Mouse (Mus musculus) urinary bladder, postnatal 25 days (tissue): ENCODE results near the gene Shank3.

Source experiments
- DNase-seq: peaks from one replicate; pipeline ENCODE4 v3.0.0; 2022; ENCODE audit warnings: low spot score

Shank3 gene

GRCm38 (mm10) chr15:89477806-89478205, 21.6 kb upstream of the Shank3 start:
- DNase-seq, result no peak

GRCm38 (mm10) chr15:89478622-89479021, 20.8 kb upstream of the Shank3 start:
- DNase-seq, result no peak

GRCm38 (mm10) chr15:89480584-89480983, 18.8 kb upstream of the Shank3 start:
- no peak for DNase-seq

GRCm38 (mm10) chr15:89488182-89488581, 11.2 kb upstream of the Shank3 start:
- no peak for DNase-seq

- DNase-seq, result no peak
Observed at GRCm38 (mm10) chr15:89488611-89489117, 10.8 kb upstream of the Shank3 start.

GRCm38 (mm10) chr15:89494970-89495369, 4.5 kb upstream of the Shank3 start:
- no peak for DNase-seq

GRCm38 (mm10) chr15:89496131-89496530, 3.3 kb upstream of the Shank3 start:
- no peak for DNase-seq

GRCm38 (mm10) chr15:89496841-89497240, 2.6 kb upstream of the Shank3 start:
- no peak for DNase-seq

GRCm38 (mm10) chr15:89497391-89498048, 1.9 kb upstream of the Shank3 start:
- no peak for DNase-seq

GRCm38 (mm10) chr15:89498049-89498960, 1.1 kb upstream of the Shank3 start:
- DNase-seq, result no peak

- DNase-seq, result no peak
Observed at GRCm38 (mm10) chr15:89499784-89500220, 379 bp downstream of the Shank3 start.

- DNase-seq, result no peak
Observed at GRCm38 (mm10) chr15:89500221-89500791, 883 bp downstream of the Shank3 start.

- no peak for DNase-seq
Observed at GRCm38 (mm10) chr15:89501321-89501720, 1.9 kb downstream of the Shank3 start.

- DNase-seq, result no peak
Observed at GRCm38 (mm10) chr15:89504838-89505237, 5.4 kb downstream of the Shank3 start.

GRCm38 (mm10) chr15:89507751-89508150, 8.3 kb downstream of the Shank3 start:
- DNase-seq, result no peak

- no peak for DNase-seq
Observed at GRCm38 (mm10) chr15:89512679-89513078, 13.3 kb downstream of the Shank3 start.

GRCm38 (mm10) chr15:89521951-89522350, 22.5 kb downstream of the Shank3 start:
- DNase-seq, result no peak

- DNase-seq, result no peak
Observed at GRCm38 (mm10) chr15:89522566-89523282, 23.3 kb downstream of the Shank3 start.

GRCm38 (mm10) chr15:89523283-89523832, 23.9 kb downstream of the Shank3 start:
- DNase-seq, result no peak

GRCm38 (mm10) chr15:89524001-89524571, 24.7 kb downstream of the Shank3 start:
- no peak for DNase-seq
